Mouse (Mus musculus): ENCODE data around the gene Senp3.
"Not testable (repeated sequence)": the region's sequence is repeated elsewhere in the genome, so short reads cannot be mapped to it uniquely, and the experiment has no call there.

Senp3 gene

GRCm38 (mm10) chr11:69681314-69682208 is at the start of gene Senp3:
Gene Senp3 (minus strand): TSS chr11:69682084.
- DNase-seq = peak; percentile 93

- DNase-seq = not testable (repeated sequence)
Observed at GRCm38 (mm10) chr11:69731408-69731807, 49.5 kb upstream of the Senp3 start.

GRCm38 (mm10) chr11:69729063-69729462 is 47.2 kb upstream of the Senp3 start:
- DNase-seq = peak; percentile 51

- no peak for DNase-seq
Observed at GRCm38 (mm10) chr11:69725951-69726350, 44.1 kb upstream of the Senp3 start.

- no peak for DNase-seq
Observed at GRCm38 (mm10) chr11:69723074-69723473, 41.2 kb upstream of the Senp3 start.

- DNase-seq = no peak
Observed at GRCm38 (mm10) chr11:69720852-69721251, 39.0 kb upstream of the Senp3 start.

GRCm38 (mm10) chr11:69719423-69719822 is 37.5 kb upstream of the Senp3 start:
- DNase-seq = no peak

GRCm38 (mm10) chr11:69718661-69719060 is 36.8 kb upstream of the Senp3 start:
- no peak for DNase-seq

GRCm38 (mm10) chr11:69716953-69717352 is 35.1 kb upstream of the Senp3 start:
- DNase-seq = no peak

GRCm38 (mm10) chr11:69715929-69716328 is 34.0 kb upstream of the Senp3 start:
- DNase-seq = no peak

GRCm38 (mm10) chr11:69715482-69715881 is 33.6 kb upstream of the Senp3 start:
- no peak for DNase-seq

GRCm38 (mm10) chr11:69714636-69715329 is 32.9 kb upstream of the Senp3 start:
- no peak for DNase-seq

- no peak for DNase-seq
Observed at GRCm38 (mm10) chr11:69712954-69713672, 31.2 kb upstream of the Senp3 start.

- DNase-seq = no peak
Observed at GRCm38 (mm10) chr11:69711082-69711481, 29.2 kb upstream of the Senp3 start.

GRCm38 (mm10) chr11:69710470-69710869 is 28.6 kb upstream of the Senp3 start:
- no peak for DNase-seq

- no peak for DNase-seq
Observed at GRCm38 (mm10) chr11:69709554-69710446, 27.9 kb upstream of the Senp3 start.

- no peak for DNase-seq
Observed at GRCm38 (mm10) chr11:69708614-69709265, 26.9 kb upstream of the Senp3 start.

- no peak for DNase-seq
Observed at GRCm38 (mm10) chr11:69707873-69708381, 26.0 kb upstream of the Senp3 start.

GRCm38 (mm10) chr11:69707480-69707847 is 25.6 kb upstream of the Senp3 start:
- DNase-seq = no peak

GRCm38 (mm10) chr11:69706775-69707479 is 25.0 kb upstream of the Senp3 start:
- DNase-seq = peak; percentile 97

- no peak for DNase-seq
Observed at GRCm38 (mm10) chr11:69704613-69705010, 22.7 kb upstream of the Senp3 start.
